Mouse (Mus musculus) heart, embryonic 14.5 days (tissue): ENCODE measurements at regions not wholly inside any gene's neighbourhood (a gene's known extent, or its start where the extent isn't known, plus 50 kb on each side); places are given as distances from the start of the nearest gene placed in this dataset.
"Not testable (repeated sequence)": the region's sequence is repeated elsewhere in the genome, so short reads cannot be mapped to it uniquely, and the experiment has no call there.

Experiments used
- ATAC-seq: fragments of 200-750 bp; cut with Nextera tagmentation; 2 replicates; pipeline ENCODE4 v1.8.0; 2017; ENCODE audit warnings: low read depth, moderate TSS enrichment; ENCODE audit not compliant: insufficient number of reproducible peaks, insufficient read depth, low FRiP score
- H3K27ac ChIP-seq, 2 experiments: fragments of 200-500 bp in 1 of 2; fragments of 300-500 bp in 1 of 2; sonication (generic) in 1 of 2; replicated peaks in 1 of 2; 2 replicates each; pipeline ENCODE4 v1.5.1; 2012 to 2014; ENCODE audit warnings: low read depth in 2 of 2, low read length in 2 of 2, control low read depth in 1 of 2, mild to moderate bottlenecking in 1 of 2, mixed read lengths in 1 of 2; ENCODE audit not compliant: control insufficient read depth in 1 of 2, insufficient read depth in 1 of 2
- H3K27me3 ChIP-seq: fragments of 300-500 bp; sonication (generic); 2 replicates; pipeline ENCODE4 v1.6.1; 2014; ENCODE audit warnings: mild to moderate bottlenecking, low read length, control low read depth; ENCODE audit not compliant: control insufficient read depth, insufficient read depth
- H3K36me3 ChIP-seq: fragments of 300-500 bp; sonication (generic); 2 replicates; pipeline ENCODE4 v1.6.1; 2014; ENCODE audit warnings: mild to moderate bottlenecking, control low read depth, low read length, mixed read lengths; ENCODE audit not compliant: control insufficient read depth, insufficient read depth
- H3K4me1 ChIP-seq, 2 experiments: fragments of 200-500 bp in 1 of 2; fragments of 300-500 bp in 1 of 2; sonication (generic) in 1 of 2; 2 replicates each; pipeline ENCODE4 v1.6.1; 2012 to 2014; ENCODE audit warnings: low read length in 2 of 2, control low read depth in 1 of 2, mixed read lengths in 1 of 2; ENCODE audit not compliant: control insufficient read depth in 2 of 2, insufficient read depth in 2 of 2
- H3K4me2 ChIP-seq: fragments of 300-500 bp; sonication (generic); 2 replicates; pipeline ENCODE4 v1.6.1; 2014; ENCODE audit warnings: mild to moderate bottlenecking, low read length
- H3K4me3 ChIP-seq, 2 experiments: fragments of 200-500 bp in 1 of 2; fragments of 300-500 bp in 1 of 2; sonication (generic) in 1 of 2; 2 replicates each; pipeline ENCODE4 v1.5.1; 2012 to 2014; ENCODE audit warnings: low read length in 2 of 2, mild to moderate bottlenecking in 2 of 2, control low read depth in 1 of 2, low read depth in 1 of 2, moderate library complexity in 1 of 2; ENCODE audit not compliant: control insufficient read depth in 1 of 2, insufficient read depth in 1 of 2
- H3K9ac ChIP-seq: fragments of 300-500 bp; sonication (generic); 2 replicates; pipeline ENCODE4 v1.6.1; 2014; ENCODE audit warnings: mild to moderate bottlenecking, low read length
- H3K9me3 ChIP-seq: fragments of 300-500 bp; sonication (generic); 2 replicates; pipeline ENCODE4 v1.6.1; 2016; ENCODE audit warnings: low read length, control low read depth; ENCODE audit not compliant: control insufficient read depth
- WGBS: fragments of 180-500 bp; shearing (Covaris S2); extraction: QIAGEN DNeasy Blood & Tissue Kit; methylation state at CpG from one replicate; pipeline ENCODE4 v1.1.7; 2014; 5-methylcytosine and 5-hydroxymethylcytosine counted together

DNA sequence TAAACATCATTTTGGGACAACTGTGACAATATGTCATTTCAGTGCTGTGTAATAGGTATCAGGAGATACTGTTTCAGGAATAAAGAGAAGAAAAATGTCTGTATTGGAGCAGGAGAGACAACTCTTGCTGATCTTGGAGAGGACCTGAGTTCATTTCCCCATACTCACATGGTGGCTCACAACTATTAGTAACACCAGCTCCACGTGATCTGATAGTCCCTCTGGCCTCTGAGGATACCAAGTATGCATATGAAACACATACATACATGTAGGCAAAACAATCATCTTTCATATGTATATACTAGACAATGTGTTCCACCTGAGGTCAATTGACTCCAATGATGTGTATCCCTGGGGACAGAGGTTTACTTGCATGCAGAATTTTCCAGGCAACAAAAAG lies 501.2 kb upstream of the Gulo start:
- no peaks in the 10 kb centered on the region for H3K27me3 ChIP-seq
- no peaks in the 10 kb centered on the region for H3K4me1 ChIP-seq
- no peaks in the 10 kb centered on the region for H3K36me3 ChIP-seq
- ATAC-seq = no peak
- WGBS = 50% methylated on average over 1 of the region's 1 CpGs
- no peak overlapping the region for H3K9ac ChIP-seq
- H3K9me3 ChIP-seq = no peaks in the 10 kb centered on the region
- no peak overlapping the region for H3K27ac ChIP-seq
- no peak overlapping the region for H3K4me3 ChIP-seq
- H3K4me2 ChIP-seq = no peak overlapping the region

DNA sequence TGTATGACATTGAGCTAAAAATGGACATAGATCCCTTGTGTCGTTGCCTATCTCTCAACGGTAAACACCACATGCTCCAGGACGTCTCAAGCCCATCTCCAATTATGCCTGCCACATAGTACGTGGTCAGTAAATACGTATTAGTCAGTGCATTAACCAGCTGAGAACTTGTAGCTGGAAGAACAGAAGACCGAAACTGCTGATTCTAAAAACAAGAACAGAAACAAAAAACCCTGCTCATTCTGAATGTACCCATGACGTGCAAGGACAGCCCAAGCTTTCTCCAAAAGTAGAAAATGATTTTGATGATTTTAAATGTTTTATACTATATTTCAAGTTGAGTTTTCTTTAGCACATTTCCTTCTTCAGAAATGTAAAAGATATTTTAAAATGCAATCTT lies 500.7 kb upstream of the Gulo start:
- H3K9me3 ChIP-seq = no peaks in the 10 kb centered on the region
- no peak overlapping the region for H3K9ac ChIP-seq
- WGBS = 80% methylated on average over 7 of the region's 7 CpGs
- H3K4me3 ChIP-seq = no peak overlapping the region
- H3K4me2 ChIP-seq = no peak overlapping the region
- no peaks in the 10 kb centered on the region for H3K36me3 ChIP-seq
- H3K27ac ChIP-seq = no peak overlapping the region
- no peaks in the 10 kb centered on the region for H3K4me1 ChIP-seq
- no peaks in the 10 kb centered on the region for H3K27me3 ChIP-seq
- no peak for ATAC-seq

DNA sequence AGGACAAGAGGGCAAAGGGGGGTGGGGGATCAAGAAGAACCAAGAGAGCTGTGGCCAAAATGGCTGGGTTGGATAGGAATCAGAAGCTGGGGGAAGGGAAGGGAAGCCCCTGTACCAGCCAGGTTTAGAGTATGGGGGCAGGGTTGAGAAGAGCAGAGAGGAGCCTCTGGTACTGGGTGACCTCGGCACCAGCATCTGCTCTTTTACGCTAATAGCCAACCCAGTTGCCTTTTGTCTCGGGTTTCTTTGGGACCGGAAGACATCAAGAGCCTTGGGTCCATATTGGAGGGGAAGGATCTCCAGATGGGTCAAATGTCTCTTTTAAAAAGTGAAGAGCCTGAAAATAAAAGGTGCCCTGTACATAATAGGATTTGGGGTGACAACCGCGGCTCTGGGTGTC lies 493.0 kb upstream of the Gulo start:
- Histone ChIP-seq H3K4me1 (no peaks in the 10 kb centered on the region), H3K27me3 (no peaks in the 10 kb centered on the region), H3K27ac (no peak overlapping the region), H3K9me3 (no peaks in the 10 kb centered on the region), H3K4me3 (no peak overlapping the region), H3K36me3 (no peaks in the 10 kb centered on the region), H3K4me2 (no peak overlapping the region), H3K9ac (no peak overlapping the region)
- WGBS = 75% methylated on average over 6 of the region's 6 CpGs
- ATAC-seq = no peak

DNA sequence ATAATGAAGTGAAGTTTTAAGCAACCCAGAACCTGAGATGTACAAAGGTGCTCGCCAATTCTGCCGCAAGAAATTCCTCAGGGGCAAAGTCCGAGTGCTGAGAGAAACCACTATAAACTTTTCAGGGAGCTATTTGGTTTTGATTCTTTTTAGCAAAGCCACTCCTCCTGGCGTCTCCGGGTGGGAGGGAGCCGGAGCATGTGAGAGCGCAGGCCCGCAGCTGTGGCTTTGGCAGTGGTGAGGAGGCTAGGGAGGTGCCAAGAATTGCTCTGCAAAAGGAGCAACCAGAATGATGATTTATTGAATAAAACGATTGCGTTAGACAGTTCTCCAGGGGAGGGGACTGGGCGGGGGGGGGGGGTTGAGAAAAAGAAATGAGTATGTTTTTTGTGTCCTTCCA lies 490.9 kb upstream of the Gulo start:
- H3K4me3 ChIP-seq = no peak overlapping the region
- no peak overlapping the region for H3K9ac ChIP-seq
- no peaks in the 10 kb centered on the region for H3K4me1 ChIP-seq
- H3K27ac ChIP-seq = no peak overlapping the region
- no peak overlapping the region for H3K4me2 ChIP-seq
- ATAC-seq = no peak
- H3K36me3 ChIP-seq = no peaks in the 10 kb centered on the region
- no peaks in the 10 kb centered on the region for H3K27me3 ChIP-seq
- WGBS = 46% methylated on average over 11 of the region's 11 CpGs
- no peaks in the 10 kb centered on the region for H3K9me3 ChIP-seq

DNA sequence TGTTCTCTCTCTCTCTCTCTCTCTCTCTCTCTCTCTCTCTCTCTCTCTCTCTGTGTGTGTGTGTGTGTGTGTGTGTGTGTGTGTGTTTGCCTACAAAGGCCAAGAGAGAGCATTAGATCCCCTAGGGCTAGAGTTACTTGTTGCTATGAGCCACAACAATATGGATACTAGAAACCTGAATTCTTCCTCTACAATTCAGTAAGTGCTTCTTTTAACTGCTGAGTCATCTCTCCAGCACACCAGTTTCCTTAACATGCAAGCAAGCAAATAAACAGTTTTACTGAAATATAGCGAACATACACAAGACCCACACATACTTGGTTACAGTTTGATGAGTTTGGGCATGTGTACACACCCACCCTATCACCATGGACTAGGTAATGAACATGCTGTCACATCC lies 486.1 kb upstream of the Gulo start:
- H3K27ac ChIP-seq = no peak overlapping the region

DNA sequence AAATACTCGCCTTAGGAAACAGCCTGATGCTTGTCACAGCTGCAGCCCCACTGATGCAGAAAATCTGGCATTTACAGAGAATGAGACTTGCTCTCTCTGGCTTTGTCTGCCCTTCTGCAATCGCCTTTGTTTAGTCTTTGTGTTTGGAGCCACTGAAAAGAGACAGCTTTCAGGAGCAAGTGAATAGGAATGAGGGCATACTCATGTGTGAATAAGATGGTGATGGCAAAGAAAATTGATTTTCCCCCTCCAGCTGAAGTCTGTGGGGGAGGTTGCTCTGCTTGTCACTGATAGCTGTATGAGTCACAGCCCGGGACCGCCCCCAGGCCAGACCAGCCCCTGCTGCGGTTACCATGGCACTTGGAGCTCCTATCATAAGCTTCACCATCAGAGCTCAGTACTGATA lies 485.5 kb upstream of the Gulo start:
- Histone ChIP-seq H3K27me3 (no peaks in the 10 kb centered on the region), H3K9me3 (no peaks in the 10 kb centered on the region), H3K9ac (no peak overlapping the region), H3K4me1 (0 out of 4 replicates have a peak, but pooled peaks cover 0 to 3% of the 10 kb centered on the region in 2 experiments), H3K4me2 (no peak overlapping the region), H3K36me3 (no peaks in the 10 kb centered on the region), H3K27ac (no peak overlapping the region), H3K4me3 (no peak overlapping the region)
- 16% methylated on average over 5 of the region's 5 CpGs for WGBS
- ATAC-seq = no peak

More for the DNA sequence above, 486.1 kb upstream of the Gulo start:
- no peak for ATAC-seq
- H3K27me3 ChIP-seq = no peaks in the 10 kb centered on the region
- H3K9ac ChIP-seq = no peak overlapping the region
- 80% methylated on average over 1 of the region's 1 CpGs for WGBS
- no peak overlapping the region for H3K4me3 ChIP-seq
- H3K4me2 ChIP-seq = no peak overlapping the region
- no peaks in the 10 kb centered on the region for H3K9me3 ChIP-seq
- H3K4me1 ChIP-seq = 0 out of 4 replicates have a peak, but pooled peaks cover 0 to 3% of the 10 kb centered on the region in 2 experiments
- no peaks in the 10 kb centered on the region for H3K36me3 ChIP-seq

DNA sequence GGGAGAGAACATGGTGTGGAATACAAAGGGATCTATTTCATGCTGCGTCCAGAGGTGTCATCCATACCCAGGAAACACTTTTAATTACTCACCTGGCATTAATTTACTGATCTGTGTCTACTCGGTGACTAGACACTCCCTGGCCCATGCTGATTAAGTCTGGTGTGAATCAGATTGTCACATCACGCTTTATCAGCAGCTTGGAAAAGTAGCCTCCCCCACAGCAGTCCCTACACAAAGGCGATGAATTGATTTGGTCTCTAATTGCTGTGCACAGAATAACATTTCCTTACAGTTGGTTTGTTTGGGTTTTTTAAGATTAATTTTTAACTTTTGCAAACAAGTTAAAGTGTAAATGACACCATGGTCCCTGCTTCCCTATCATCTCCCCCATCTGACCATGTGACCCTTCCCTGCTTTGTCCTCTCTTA lies 484.7 kb upstream of the Gulo start:
- Histone ChIP-seq H3K4me3 (no peak overlapping the region), H3K27me3 (no peaks in the 10 kb centered on the region), H3K4me1 (0 out of 4 replicates have a peak, but pooled peaks cover 0 to 3% of the 10 kb centered on the region in 2 experiments), H3K9me3 (no peaks in the 10 kb centered on the region), H3K27ac (no peak overlapping the region), H3K36me3 (no peaks in the 10 kb centered on the region), H3K9ac (no peak overlapping the region), H3K4me2 (no peak overlapping the region)
- ATAC-seq = no peak
- WGBS = 59% methylated on average over 4 of the region's 4 CpGs

DNA sequence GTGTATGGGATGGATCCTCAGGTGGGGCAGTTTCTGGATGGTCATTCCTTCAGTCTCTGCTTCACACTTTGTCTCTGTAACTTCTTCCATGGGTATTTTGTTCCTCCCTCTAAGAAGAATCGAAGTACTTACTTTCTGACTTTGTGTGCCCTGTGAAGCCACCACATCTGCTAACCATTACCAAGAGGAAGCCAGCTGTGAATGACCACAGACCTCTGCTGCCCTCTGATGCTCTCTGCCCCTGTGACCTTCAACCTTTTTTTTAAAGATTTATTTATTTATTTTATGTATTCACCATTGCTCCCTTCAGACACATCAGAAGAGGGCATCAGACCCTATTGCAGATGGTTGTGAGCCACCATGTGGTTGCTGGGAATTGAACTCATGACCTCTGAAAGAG lies 475.7 kb upstream of the Gulo start:
- not testable (repeated sequence) for H3K4me3 ChIP-seq, H3K9ac ChIP-seq, H3K4me2 ChIP-seq, H3K9me3 ChIP-seq, H3K4me1 ChIP-seq, ATAC-seq, H3K36me3 ChIP-seq, H3K27me3 ChIP-seq, H3K27ac ChIP-seq
- 83% methylated on average over 1 of the region's 1 CpGs for WGBS
